Mouse (Mus musculus) forebrain, embryonic 10.5 days (tissue): ENCODE measurements around the gene Slc25a17. TPM values are rescaled to one million over a fixed set of nuclear protein-coding genes. Genes with fewer than 3 reads are reported as not detected.

Source experiments
- DNase-seq: peaks from one replicate; pipeline ENCODE4 v3.0.0-alpha.2; 2017; ENCODE audit warnings: low spot score; ENCODE audit errors: extremely low spot score
- H3K27ac ChIP-seq: fragments of 300-500 bp; sonication (generic); 2 replicates; pipeline ENCODE4 v1.5.1; 2016; ENCODE audit warnings: mild to moderate bottlenecking
- H3K27me3 ChIP-seq: fragments of 300-500 bp; sonication (generic); 2 replicates; pipeline ENCODE4 v1.6.1; 2016; ENCODE audit warnings: mild to moderate bottlenecking; ENCODE audit not compliant: poor library complexity, severe bottlenecking
- H3K36me3 ChIP-seq: fragments of 300-500 bp; sonication (generic); replicated peaks from 2 replicates; pipeline ENCODE4 v1.6.1; 2016; ENCODE audit warnings: mild to moderate bottlenecking, moderate library complexity
- H3K4me1 ChIP-seq: fragments of 300-500 bp; sonication (generic); 2 replicates; pipeline ENCODE4 v1.6.1; 2016
- H3K4me3 ChIP-seq: fragments of 300-500 bp; sonication (generic); 2 replicates; pipeline ENCODE4 v1.5.1; 2016; ENCODE audit warnings: mild to moderate bottlenecking, moderate library complexity
- H3K9me3 ChIP-seq: fragments of 300-500 bp; sonication (generic); 2 replicates; pipeline ENCODE4 v1.6.1; 2016; ENCODE audit warnings: mild to moderate bottlenecking, moderate library complexity
- WGBS: fragments of 180-500 bp; shearing (Covaris S2); methylation state at CpG from one replicate; pipeline ENCODE4 v1.1.7; 2016; 5-methylcytosine and 5-hydroxymethylcytosine counted together
- polyA plus RNA-seq: library from polyadenylated mRNA; unstranded; fragments of >200 nt; fragmentation: Nextera tagmentation; extraction: Ambion mirVana; gene quantifications from 2 replicates; pipeline ENCODE4 v1.2.1, GENCODE M21; 2016

Gene Slc25a17
- polyA plus RNA-seq, 1 experiment from 2014 or later: 83.3 TPM

GRCm38 (mm10) chr15:81310353-81310752 lies 50.3 kb downstream of the Slc25a17 start:
- Histone ChIP-seq H3K4me1 (peaks cover 8% of the 10 kb centered on the region), H3K36me3 (peaks cover 5% of the 10 kb centered on the region), H3K27ac (no peak overlapping the region), H3K4me3 (no peak overlapping the region), H3K9me3 (no peaks in the 10 kb centered on the region), H3K27me3 (no peaks in the 10 kb centered on the region)
- WGBS: 92% methylated on average over 9 of the region's 9 CpGs
- DNase-seq: no peak

GRCm38 (mm10) chr15:81308038-81308437 lies 52.6 kb downstream of the Slc25a17 start:
- Histone ChIP-seq H3K9me3 (no peaks in the 10 kb centered on the region), H3K27me3 (no peaks in the 10 kb centered on the region), H3K4me3 (no peak overlapping the region), H3K27ac (no peak overlapping the region), H3K36me3 (peaks cover 4% of the 10 kb centered on the region; the same call in 1 of the 2 replicates), H3K4me1 (peaks cover 8% of the 10 kb centered on the region)
- no peak for DNase-seq
- 95% methylated on average over 7 of the region's 7 CpGs for WGBS

- no peaks in the 10 kb centered on the region for H3K36me3 ChIP-seq
- DNase-seq: no peak
- no peaks in the 10 kb centered on the region for H3K27me3 ChIP-seq
- no peaks in the 10 kb centered on the region for H3K9me3 ChIP-seq
- H3K27ac ChIP-seq: no peak overlapping the region
- H3K4me3 ChIP-seq: no peak overlapping the region
- WGBS: 94% methylated on average over 6 of the region's 6 CpGs
- peaks cover 6% of the 10 kb centered on the region for H3K4me1 ChIP-seq
Observed at GRCm38 (mm10) chr15:81306501-81306900, 54.1 kb downstream of the Slc25a17 start.

- no peak for DNase-seq
Observed at GRCm38 (mm10) chr15:81305035-81305434, 55.6 kb downstream of the Slc25a17 start.

GRCm38 (mm10) chr15:81304006-81304405 lies 56.6 kb downstream of the Slc25a17 start:
- DNase-seq: no peak
- Histone ChIP-seq H3K27me3 (no peaks in the 10 kb centered on the region), H3K4me3 (no peak overlapping the region), H3K36me3 (no peaks in the 10 kb centered on the region), H3K9me3 (no peaks in the 10 kb centered on the region), H3K27ac (no peak overlapping the region), H3K4me1 (no peaks in the 10 kb centered on the region)
- WGBS: 95% methylated on average over 7 of the region's 7 CpGs

More at GRCm38 (mm10) chr15:81305035-81305434, 55.6 kb downstream of the Slc25a17 start:
- H3K27me3 ChIP-seq: no peaks in the 10 kb centered on the region
- no peaks in the 10 kb centered on the region for H3K4me1 ChIP-seq
- WGBS: 90% methylated on average over 8 of the region's 8 CpGs
- no peaks in the 10 kb centered on the region for H3K36me3 ChIP-seq
- no peak overlapping the region for H3K4me3 ChIP-seq
- no peaks in the 10 kb centered on the region for H3K9me3 ChIP-seq
- no peak overlapping the region for H3K27ac ChIP-seq

- no peak for DNase-seq
- no peaks in the 10 kb centered on the region for H3K27me3 ChIP-seq
- H3K4me1 ChIP-seq: no peaks in the 10 kb centered on the region
- H3K9me3 ChIP-seq: no peaks in the 10 kb centered on the region
- no peak overlapping the region for H3K27ac ChIP-seq
- H3K4me3 ChIP-seq: no peak overlapping the region
- no peaks in the 10 kb centered on the region for H3K36me3 ChIP-seq
- 78% methylated on average over 13 of the region's 13 CpGs for WGBS
Observed at GRCm38 (mm10) chr15:81302151-81302808, 58.3 kb downstream of the Slc25a17 start.

- H3K27ac ChIP-seq: no peak overlapping the region
- WGBS: 77% methylated on average over 16 of the region's 16 CpGs
- no peaks in the 10 kb centered on the region for H3K4me1 ChIP-seq
- H3K36me3 ChIP-seq: no peaks in the 10 kb centered on the region
- H3K4me3 ChIP-seq: no peak overlapping the region
- no peaks in the 10 kb centered on the region for H3K27me3 ChIP-seq
- no peak for DNase-seq
- no peaks in the 10 kb centered on the region for H3K9me3 ChIP-seq
Observed at GRCm38 (mm10) chr15:81301193-81302070, 59.2 kb downstream of the Slc25a17 start.

GRCm38 (mm10) chr15:81300520-81301069 lies 60.0 kb downstream of the Slc25a17 start:
- Histone ChIP-seq H3K36me3 (no peaks in the 10 kb centered on the region), H3K9me3 (no peaks in the 10 kb centered on the region), H3K27ac (no peak overlapping the region), H3K4me3 (no peak overlapping the region), H3K27me3 (no peaks in the 10 kb centered on the region), H3K4me1 (no peaks in the 10 kb centered on the region)
- WGBS: 86% methylated on average over 3 of the region's 3 CpGs
- DNase-seq: no peak

- 93% methylated on average over 4 of the region's 4 CpGs for WGBS
- DNase-seq: no peak
Observed at GRCm38 (mm10) chr15:81299549-81299948, 61.1 kb downstream of the Slc25a17 start.

GRCm38 (mm10) chr15:81298213-81298612 lies 62.4 kb downstream of the Slc25a17 start:
- H3K4me3 ChIP-seq: no peak overlapping the region
- no peaks in the 10 kb centered on the region for H3K36me3 ChIP-seq
- H3K9me3 ChIP-seq: no peaks in the 10 kb centered on the region
- no peak overlapping the region for H3K27ac ChIP-seq
- no peaks in the 10 kb centered on the region for H3K4me1 ChIP-seq
- H3K27me3 ChIP-seq: no peaks in the 10 kb centered on the region
- WGBS: 83% methylated on average over 6 of the region's 6 CpGs
- no peak for DNase-seq

More at GRCm38 (mm10) chr15:81299549-81299948, 61.1 kb downstream of the Slc25a17 start:
- H3K36me3 ChIP-seq: no peaks in the 10 kb centered on the region
- no peak overlapping the region for H3K27ac ChIP-seq
- H3K9me3 ChIP-seq: no peaks in the 10 kb centered on the region
- H3K4me1 ChIP-seq: no peaks in the 10 kb centered on the region
- H3K27me3 ChIP-seq: no peaks in the 10 kb centered on the region
- H3K4me3 ChIP-seq: no peak overlapping the region

- no peaks in the 10 kb centered on the region for H3K9me3 ChIP-seq
- 90% methylated on average over 3 of the region's 3 CpGs for WGBS
- H3K36me3 ChIP-seq: no peaks in the 10 kb centered on the region
- DNase-seq: no peak
- no peak overlapping the region for H3K4me3 ChIP-seq
- no peaks in the 10 kb centered on the region for H3K4me1 ChIP-seq
- H3K27ac ChIP-seq: no peak overlapping the region
- H3K27me3 ChIP-seq: no peaks in the 10 kb centered on the region
Observed at GRCm38 (mm10) chr15:81297543-81297942, 63.1 kb downstream of the Slc25a17 start.

- Histone ChIP-seq H3K4me3 (no peak overlapping the region), H3K36me3 (no peaks in the 10 kb centered on the region), H3K4me1 (no peaks in the 10 kb centered on the region), H3K9me3 (no peaks in the 10 kb centered on the region; the same call in 1 of the 2 replicates), H3K27ac (no peak overlapping the region), H3K27me3 (no peaks in the 10 kb centered on the region)
- 94% methylated on average over 10 of the region's 10 CpGs for WGBS
- no peak for DNase-seq
Observed at GRCm38 (mm10) chr15:81294897-81295296, 65.7 kb downstream of the Slc25a17 start.

- Histone ChIP-seq H3K27ac (no peak overlapping the region), H3K4me3 (no peak overlapping the region), H3K4me1 (no peaks in the 10 kb centered on the region), H3K27me3 (no peaks in the 10 kb centered on the region), H3K9me3 (no peaks in the 10 kb centered on the region; the same call in 1 of the 2 replicates), H3K36me3 (no peaks in the 10 kb centered on the region)
- DNase-seq: no peak
- WGBS: 86% methylated on average over 12 of the region's 12 CpGs
Observed at GRCm38 (mm10) chr15:81294386-81294785, 66.2 kb downstream of the Slc25a17 start.
